Mouse (Mus musculus): Measurements from ENCODE around the gene Acoxl.

DNA sequence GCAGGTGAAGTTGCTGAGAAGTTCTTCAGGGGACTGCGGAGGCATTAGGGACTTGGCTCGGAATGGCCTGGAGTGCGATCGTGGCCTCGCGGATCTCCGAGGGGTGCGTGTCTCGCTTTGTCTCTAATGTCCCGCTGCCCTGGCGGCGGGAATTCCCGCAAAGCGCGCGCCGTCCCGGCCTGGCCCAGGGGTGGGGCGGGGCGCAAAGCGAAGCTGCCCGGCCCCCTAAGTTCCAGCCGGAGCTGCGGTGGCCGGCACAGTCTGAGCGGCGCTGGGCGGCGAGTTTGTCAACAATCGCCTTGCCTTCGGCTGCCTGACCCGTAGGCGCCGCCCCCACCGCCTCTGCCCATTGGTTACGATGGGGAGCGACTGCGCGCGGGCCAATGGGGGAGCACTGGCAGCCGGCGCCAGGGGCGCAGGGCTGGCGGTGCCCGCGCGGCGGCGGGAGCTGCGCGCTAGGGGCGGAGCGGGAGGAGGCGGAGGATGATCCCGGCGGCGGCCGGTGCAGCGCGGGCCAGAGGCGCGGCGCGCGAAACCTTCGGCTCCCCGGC, 288.5 kb downstream of the Acoxl start:
- TF ChIP-seq GATA1 (IDR thresholded peaks at IDR 0.05; ENCODE audit: borderline replicate concordance, low read length) (no peak), FLI1 (IDR thresholded peaks at IDR 0.05; ENCODE audit: low read length) (no peak)

Measured in megakaryocyte, embryonic 14.5 days (primary cell).